Comparison of ENCODE assay signal across 8 mouse cellular contexts in the genomic region with DNA sequence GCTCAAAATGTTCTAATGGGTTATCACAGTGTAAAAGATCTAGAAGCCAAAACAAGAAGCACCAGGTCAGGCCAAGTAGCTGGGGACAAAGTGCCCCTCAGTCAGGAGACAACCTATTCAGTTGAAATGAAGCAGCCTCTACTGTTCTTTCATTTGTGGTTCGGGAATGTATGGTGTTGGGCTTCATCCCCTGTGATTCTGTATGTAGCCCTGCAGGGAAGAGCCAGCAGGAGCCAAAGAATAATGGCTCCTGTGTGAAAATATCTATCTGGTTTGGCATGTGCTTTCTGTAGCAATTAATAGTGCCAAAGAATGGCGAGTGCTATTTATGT. TPM values are rescaled to one million over a fixed set of nuclear protein-coding genes. Genes with fewer than 3 reads are reported as not detected.
DNase-seq lines count a peak whose midpoint lies in the region; ATAC-seq and TF ChIP-seq lines count a peak whose summit lies in the region.

No protein-coding gene starts in this region.

- no peak for DNase-seq in lung, embryonic 14.5 days
- DNase-seq in lung, postnatal 10 days: no peak
- DNase-seq in urinary bladder, postnatal 14 days (ENCODE audit: low spot score): no peak
- no peak for DNase-seq in frontal cortex, postnatal 10 days (ENCODE audit: low spot score in 2 of 2)
- DNase-seq in left cerebral cortex, adult 11 months (ENCODE audit: low spot score): no peak

- peak overlapping the region; percentile 93 for H3K27ac ChIP-seq in lung, embryonic 14.5 days (ENCODE audit: low read depth)
- peak overlapping the region; percentile 85 for H3K27ac ChIP-seq in embryonic facial prominence, embryonic 13.5 days
- peak overlapping the region; percentile 91 for H3K27ac ChIP-seq in intestine, postnatal 0 days (ENCODE audit: low read depth, low read length)
- H3K27ac ChIP-seq in neural tube, embryonic 13.5 days (replicated peaks): peak overlapping the region; percentile 93

- peaks cover 7% of the 10 kb centered on the region for H3K4me1 ChIP-seq in lung, embryonic 14.5 days (ENCODE audit: insufficient read depth)
- peaks cover 24% of the 10 kb centered on the region for H3K4me1 ChIP-seq in embryonic facial prominence, embryonic 13.5 days
- H3K4me1 ChIP-seq in intestine, postnatal 0 days (replicated peaks; ENCODE audit: control insufficient read depth, insufficient read depth, low read length): peaks cover 13% of the 10 kb centered on the region; the same call in 1 of the 2 replicates
- H3K4me1 ChIP-seq in neural tube, embryonic 13.5 days (replicated peaks): peaks cover 35% of the 10 kb centered on the region

- H3K4me2 ChIP-seq in lung, embryonic 14.5 days: peak overlapping the region; percentile 77
- H3K4me2 ChIP-seq in embryonic facial prominence, embryonic 13.5 days: peak overlapping the region; percentile 83
- H3K4me2 ChIP-seq in intestine, postnatal 0 days (replicated peaks; ENCODE audit: low read depth): peak overlapping the region; percentile 87
- H3K4me2 ChIP-seq in neural tube, embryonic 13.5 days: peak overlapping the region; percentile 84

- no peaks in the 10 kb centered on the region for H3K27me3 ChIP-seq in lung, embryonic 14.5 days (ENCODE audit: insufficient read depth, low read length)
- no peaks in the 10 kb centered on the region for H3K27me3 ChIP-seq in embryonic facial prominence, embryonic 13.5 days
- H3K27me3 ChIP-seq in intestine, postnatal 0 days (replicated peaks; ENCODE audit: control insufficient read depth, insufficient read depth, low read length): no peaks in the 10 kb centered on the region
- no peaks in the 10 kb centered on the region for H3K27me3 ChIP-seq in neural tube, embryonic 13.5 days

- H3K9ac ChIP-seq in lung, embryonic 14.5 days: peak overlapping the region; percentile 84
- H3K9ac ChIP-seq in embryonic facial prominence, embryonic 13.5 days: peak overlapping the region; percentile 95
- H3K9ac ChIP-seq in intestine, postnatal 0 days (ENCODE audit: low read depth, low read length): peak overlapping the region; percentile 71
- peak overlapping the region; percentile 92 for H3K9ac ChIP-seq in neural tube, embryonic 13.5 days

- WGBS in lung, embryonic 14.5 days: 2% methylated on average over 2 of the region's 2 CpGs
- 3% methylated on average over 2 of the region's 2 CpGs for WGBS in embryonic facial prominence, embryonic 13.5 days
- 0% methylated on average over 2 of the region's 2 CpGs for WGBS in intestine, postnatal 0 days
- 0% methylated on average over 2 of the region's 2 CpGs for WGBS in neural tube, embryonic 13.5 days

- H3K36me3 ChIP-seq in lung, embryonic 14.5 days (ENCODE audit: insufficient read depth): peaks cover 13% of the 10 kb centered on the region; the same call in 1 of the 2 replicates
- peaks cover 11% of the 10 kb centered on the region for H3K36me3 ChIP-seq in embryonic facial prominence, embryonic 13.5 days
- peaks cover 7% of the 10 kb centered on the region; the same call in 1 of the 2 replicates for H3K36me3 ChIP-seq in intestine, postnatal 0 days (ENCODE audit: control insufficient read depth, insufficient read depth)
- H3K36me3 ChIP-seq in neural tube, embryonic 13.5 days: peaks cover 16% of the 10 kb centered on the region

- H3K9me3 ChIP-seq in lung, embryonic 14.5 days (ENCODE audit: low read depth, low read length): no peaks in the 10 kb centered on the region
- no peaks in the 10 kb centered on the region for H3K9me3 ChIP-seq in embryonic facial prominence, embryonic 13.5 days
- H3K9me3 ChIP-seq in intestine, postnatal 0 days (ENCODE audit: control insufficient read depth): no peaks in the 10 kb centered on the region
- H3K9me3 ChIP-seq in neural tube, embryonic 13.5 days: no peaks in the 10 kb centered on the region

- TF ChIP-seq CTCF in lung, embryonic 14.5 days (IDR thresholded peaks at IDR 0.05; ENCODE audit: low read depth): no peak
- TF ChIP-seq CTCF in intestine, postnatal 0 days (IDR thresholded peaks at IDR 0.05; ENCODE audit: low read depth): no peak

- ATAC-seq in lung, embryonic 14.5 days (ENCODE audit: insufficient read depth): peak; percentile 32; the same call in 1 of the 2 replicates
- ATAC-seq in embryonic facial prominence, embryonic 13.5 days (ENCODE audit: insufficient number of reproducible peaks, insufficient read depth, low FRiP score, low TSS enrichment, low read depth): 0 out of 2 replicates have a peak, but pooled peaks have one; percentile 21
- peak; percentile 28; the same call in 1 of the 2 replicates for ATAC-seq in intestine, postnatal 0 days
- peak; percentile 48; the same call in 1 of the 2 replicates for ATAC-seq in neural tube, embryonic 13.5 days (ENCODE audit: low read depth)

- H3K4me3 ChIP-seq in lung, embryonic 14.5 days (ENCODE audit: low read depth, low read length): peak overlapping the region; percentile 84
- peak overlapping the region; percentile 88 for H3K4me3 ChIP-seq in embryonic facial prominence, embryonic 13.5 days
- peak overlapping the region; percentile 75 for H3K4me3 ChIP-seq in intestine, postnatal 0 days (ENCODE audit: low read depth, low read length)
- H3K4me3 ChIP-seq in neural tube, embryonic 13.5 days: peak overlapping the region; percentile 92

RNA-seq across cellular contexts. Expression of gene Fbxo22, which starts 0.3 kb away (rescaled TPM):
- polyA plus RNA-seq in lung, embryonic 14.5 days (2014; fragmentation: Nextera tagmentation; extraction: Ambion mirVana): 62.3 and 65.9 TPM in 2 replicates
- polyA plus RNA-seq in embryonic facial prominence, embryonic 13.5 days (2015; fragmentation: Nextera tagmentation; extraction: Ambion mirVana): 58.7 and 66.0 TPM in 2 replicates
- polyA plus RNA-seq in intestine, postnatal 0 days (2015; fragmentation: Nextera tagmentation; extraction: Ambion mirVana): 36.5 and 38.1 TPM in 2 replicates
- 79.9 and 80.1 TPM in 2 replicates for polyA plus RNA-seq in neural tube, embryonic 13.5 days (2015; fragmentation: Nextera tagmentation; extraction: Ambion mirVana)

RNA-seq across cellular contexts. Expression of gene Ube2q2, which starts 59.8 kb away (rescaled TPM):
- polyA plus RNA-seq in lung, embryonic 14.5 days (2014; fragmentation: Nextera tagmentation; extraction: Ambion mirVana): 39.9 and 42.7 TPM in 2 replicates
- polyA plus RNA-seq in embryonic facial prominence, embryonic 13.5 days (2015; fragmentation: Nextera tagmentation; extraction: Ambion mirVana): 35.9 and 37.3 TPM in 2 replicates
- 17.0 TPM in 2 replicates for polyA plus RNA-seq in intestine, postnatal 0 days (2015; fragmentation: Nextera tagmentation; extraction: Ambion mirVana)
- polyA plus RNA-seq in neural tube, embryonic 13.5 days (2015; fragmentation: Nextera tagmentation; extraction: Ambion mirVana): 48.0 and 48.4 TPM in 2 replicates
